Mouse (Mus musculus) ovary, postnatal 10 days (tissue): ENCODE results near the gene Adk.
"Not testable (repeated sequence)": the region's sequence is repeated elsewhere in the genome, so short reads cannot be mapped to it uniquely, and the experiment has no call there.

Source experiments
- DNase-seq: peaks from one replicate; pipeline ENCODE4 v3.0.0; 2022; ENCODE audit warnings: low spot score

The Adk gene

DNA sequence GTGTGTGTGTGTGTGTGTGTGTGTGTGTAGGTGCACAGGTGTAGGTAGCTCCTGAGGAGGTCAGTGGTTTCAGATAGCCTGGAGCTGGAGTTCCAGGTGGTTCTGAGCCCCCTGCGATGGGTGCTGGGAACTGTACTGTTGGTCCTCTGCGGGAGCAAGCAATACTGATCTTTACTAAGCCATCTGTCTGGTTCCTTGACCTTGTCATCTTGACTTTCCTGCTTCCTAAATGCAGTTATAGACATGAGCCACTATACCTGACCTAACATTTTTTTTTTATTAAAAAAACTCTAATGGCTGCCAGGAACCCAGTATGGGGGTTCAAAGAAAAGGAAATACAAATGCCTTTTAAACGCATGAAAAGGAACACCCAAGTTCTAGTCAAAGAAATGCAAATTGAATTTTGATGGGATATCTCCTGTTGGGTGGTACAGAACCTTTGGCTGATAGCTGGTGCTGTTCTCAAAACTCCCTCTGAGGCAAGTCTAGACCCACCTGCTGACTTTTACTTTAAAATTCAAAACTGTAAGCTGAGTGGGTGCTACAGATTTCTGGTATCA, 433.7 kb downstream of the Adk start:
- no peak for DNase-seq

DNA sequence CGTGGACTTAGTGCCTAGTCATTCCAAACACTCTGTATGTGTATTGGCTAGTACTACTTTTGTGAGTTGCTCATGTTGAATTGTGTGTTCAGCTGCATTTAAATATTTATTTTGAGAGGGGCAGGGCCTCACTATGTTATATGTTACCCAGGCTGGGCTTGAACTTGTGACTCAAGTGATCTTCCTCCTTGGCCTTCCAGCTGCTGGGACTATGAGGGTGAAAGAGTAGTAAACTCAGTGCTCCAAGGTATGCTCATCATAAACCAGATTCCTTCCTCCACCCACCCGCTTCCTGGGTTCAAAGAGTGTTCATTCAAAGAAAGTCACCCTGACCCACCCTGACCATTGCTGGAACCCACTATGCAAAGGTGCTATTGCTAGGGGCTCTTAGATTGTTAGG, 434.8 kb downstream of the Adk start:
- not testable (repeated sequence) for DNase-seq

DNA sequence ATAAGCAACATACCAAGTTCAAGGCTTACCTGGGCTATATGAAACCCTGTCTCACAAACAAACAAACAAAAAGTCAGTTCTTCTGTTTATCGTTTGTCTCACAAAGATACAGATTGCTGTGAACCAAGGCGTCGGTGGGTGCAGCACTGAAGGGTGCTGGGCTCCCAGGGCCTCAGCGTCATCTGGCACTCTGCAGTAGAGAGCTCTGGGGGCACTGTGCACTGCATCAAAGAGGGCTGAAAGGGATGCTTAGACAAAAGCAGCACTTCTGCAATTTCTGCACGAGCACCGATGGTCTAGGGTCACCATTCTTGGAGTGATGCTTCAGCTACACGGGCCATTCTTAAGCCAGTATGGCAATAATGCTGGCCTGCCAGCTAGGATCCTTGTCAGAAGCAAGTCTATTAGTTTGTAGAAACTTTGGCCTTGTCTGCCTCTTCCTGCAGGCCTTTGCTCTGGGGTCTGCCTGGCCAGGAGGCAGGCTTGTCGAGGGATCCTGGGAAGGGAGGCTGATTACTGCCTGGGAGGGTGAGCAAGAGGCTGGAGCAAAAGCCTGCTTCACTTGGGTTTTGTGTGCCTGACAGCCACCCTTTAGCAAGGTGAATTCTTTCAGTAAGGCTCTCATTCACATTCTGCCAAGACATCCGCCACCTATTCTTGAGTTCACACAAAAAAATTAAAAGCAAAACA, 436.2 kb downstream of the Adk start:
- not testable (repeated sequence) for DNase-seq

DNA sequence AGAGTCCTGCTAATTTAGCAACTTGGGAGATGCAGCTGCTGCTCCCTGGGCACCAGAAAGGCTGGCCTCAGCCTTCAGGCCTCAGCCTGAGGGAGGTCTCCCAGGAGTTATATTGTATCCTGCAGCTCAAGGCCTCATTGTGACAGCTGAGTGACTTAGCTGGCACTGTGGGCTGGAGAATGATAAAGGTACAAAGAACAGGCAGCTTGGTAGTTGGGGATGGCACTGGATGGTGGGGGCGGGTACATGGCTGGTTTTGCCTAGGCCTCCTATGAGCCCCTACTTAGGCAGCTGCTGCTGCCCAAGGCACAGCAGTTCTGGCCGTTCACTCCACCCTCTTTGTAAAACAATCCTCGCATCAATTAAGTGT, 436.7 kb downstream of the Adk start:
- no peak for DNase-seq

GRCm38 (mm10) chr14:21490141-21490540, 437.8 kb downstream of the Adk start:
- DNase-seq = no peak
